In genomic region chr4:150117311-150117710, GRCm38 (mm10) we compare ENCODE assay signal across 12 mouse cellular contexts. TPM values are rescaled to one million over a fixed set of nuclear protein-coding genes. Genes with fewer than 3 reads are reported as not detected.
DNase-seq lines count a peak whose midpoint lies in the region; ATAC-seq and TF ChIP-seq lines count a peak whose summit lies in the region.
"Had no signal": no experiment of that assay in that cellular context is flagged by ENCODE, and none has a peak within 500 bp of the region (broad histone marks: within the 10 kb centered on the region; RNA-seq: fewer than 3 reads in every experiment).

No protein-coding gene starts in this region.

- WGBS in kidney, postnatal 0 days: 39% methylated on average over 5 of the region's 5 CpGs

- TF ChIP-seq CTCF in kidney, postnatal 0 days (IDR thresholded peaks at IDR 0.05; ENCODE audit: low read depth): peak; percentile 43; the same call in 1 of the 2 replicates

- no peak overlapping the region for H3K27ac ChIP-seq in kidney, postnatal 0 days
- H3K27ac ChIP-seq: embryonic facial prominence, embryonic 12.5 days had no signal

- H3K4me2 ChIP-seq in kidney, postnatal 0 days (ENCODE audit: low read length): no peak overlapping the region
- H3K4me2 ChIP-seq: embryonic facial prominence, embryonic 12.5 days had no signal

- no peak overlapping the region for H3K9ac ChIP-seq in kidney, postnatal 0 days (ENCODE audit: low read depth, low read length)
- H3K9ac ChIP-seq: embryonic facial prominence, embryonic 12.5 days had no signal

- H3K4me3 ChIP-seq in kidney, postnatal 0 days (replicated peaks; ENCODE audit: low read depth, low read length): no peak overlapping the region
- H3K4me3 ChIP-seq: embryonic facial prominence, embryonic 12.5 days had no signal

- no peaks in the 10 kb centered on the region for H3K36me3 ChIP-seq in kidney, postnatal 0 days (ENCODE audit: insufficient read depth, low read length)
- H3K36me3 ChIP-seq: embryonic facial prominence, embryonic 12.5 days had no signal

- ATAC-seq in CD4-positive, CD25-positive, alpha-beta regulatory T cell, adult 4 months: no peak
- ATAC-seq in kidney, postnatal 0 days (replicated peaks; ENCODE audit: low FRiP score, low read depth): no peak
- ATAC-seq: Patski had no signal

- H3K4me1 ChIP-seq in kidney, postnatal 0 days (replicated peaks; ENCODE audit: insufficient read depth, low read length): peaks cover 7% of the 10 kb centered on the region; the same call in 1 of the 2 replicates

- H3K27me3 ChIP-seq in kidney, postnatal 0 days (ENCODE audit: insufficient read depth, low read length): no peaks in the 10 kb centered on the region
- H3K27me3 ChIP-seq: embryonic facial prominence, embryonic 12.5 days; Patski had no signal

- peak; percentile 30 for DNase-seq in CD4-positive, CD25-positive, alpha-beta regulatory T cell, adult 2 months (ENCODE audit: low read depth, low spot score)
- DNase-seq in kidney, postnatal 0 days (ENCODE audit: low spot score): peak; percentile 66
- no peak for DNase-seq in kidney, postnatal 25 days
- peak; percentile 25 for DNase-seq in right cerebral cortex, adult 18-20 months
- no peak for DNase-seq in right cerebral cortex, postnatal 25 days
- peak; percentile 30 for DNase-seq in thymus, postnatal 25 days
- DNase-seq in spleen, postnatal 4 days (ENCODE audit: low spot score in 2 of 2): no peak
- DNase-seq: lung, postnatal 36 days had no signal

- H3K9me3 ChIP-seq in kidney, postnatal 0 days (replicated peaks; ENCODE audit: low read length): no peaks in the 10 kb centered on the region
- H3K9me3 ChIP-seq: embryonic facial prominence, embryonic 12.5 days had no signal

RNA-seq across cellular contexts. Expression of gene Slc2a5, which starts 1.8 kb away (rescaled TPM):
- polyA plus RNA-seq in CD4-positive, CD25-positive, alpha-beta regulatory T cell, adult 4 months (2017; shearing (Covaris generic)): not detected
- 8.1 and 9.3 TPM in 2 replicates for polyA plus RNA-seq in kidney, postnatal 0 days (2015; fragmentation: Nextera tagmentation; extraction: Ambion mirVana)
- polyA plus RNA-seq: Patski had no signal

RNA-seq across cellular contexts. Expression of gene Gpr157, which starts 30.1 kb away (rescaled TPM):
- under 1 TPM; 0.15 to 0.30 TPM for polyA plus RNA-seq in CD4-positive, CD25-positive, alpha-beta regulatory T cell, adult 4 months (2017; shearing (Covaris generic))
- 0.18 and 0.28 TPM in 2 replicates for polyA plus RNA-seq in kidney, postnatal 0 days (2015; fragmentation: Nextera tagmentation; extraction: Ambion mirVana)

RNA-seq across cellular contexts. Expression of gene Slc2a7, which starts 31.5 kb away (rescaled TPM):
- polyA plus RNA-seq in CD4-positive, CD25-positive, alpha-beta regulatory T cell, adult 4 months (2017; shearing (Covaris generic)): not detected
- polyA plus RNA-seq in kidney, postnatal 0 days (2015; fragmentation: Nextera tagmentation; extraction: Ambion mirVana): not detected in 2 replicates
- polyA plus RNA-seq: embryonic facial prominence, embryonic 12.5 days; neural tube, embryonic 14.5 days; Patski had no signal

Comparison
In these comparisons a context has a peak if more than half of its experiments do, and no peak if none do; other contexts are left out.
1. DNase-seq: peak in CD4-positive, CD25-positive, alpha-beta regulatory T cell, adult 2 months (single experiment), kidney, postnatal 0 days (single experiment), right cerebral cortex, adult 18-20 months (single experiment) and thymus, postnatal 25 days (single experiment); none in kidney, postnatal 25 days (0 of 2), right cerebral cortex, postnatal 25 days (single experiment) and spleen, postnatal 4 days (0 of 2).